Mouse (Mus musculus): ENCODE results near the gene Rnase1.

- no peak for TF ChIP-seq CTCF (IDR thresholded peaks at IDR 0.05; ENCODE audit: low read depth)
- peak; percentile 75 for TF ChIP-seq EP300 (IDR thresholded peaks at IDR 0.05; ENCODE audit: low read depth)
These were observed 5.8 kb upstream of the Rnase1 start for GRCm38 (mm10) chr14:51152249-51152870.

Measured in liver, postnatal 0 days (tissue).